Mouse (Mus musculus) neural tube, embryonic 13.5 days (tissue): ENCODE measurements around the gene Bcl11a. TPM values are rescaled to one million over a fixed set of nuclear protein-coding genes. Genes with fewer than 3 reads are reported as not detected.

Experiments
- ATAC-seq: fragments of 200-750 bp; cut with Nextera tagmentation; 2 replicates; pipeline ENCODE4 v1.8.0; 2017; ENCODE audit warnings: low read depth, mild to moderate bottlenecking, moderate TSS enrichment, moderate library complexity
- H3K27ac ChIP-seq: fragments of 300-500 bp; sonication (generic); replicated peaks from 2 replicates; pipeline ENCODE4 v1.5.1; 2015; ENCODE audit warnings: moderate library complexity, mild to moderate bottlenecking, inconsistent platforms
- H3K27me3 ChIP-seq: fragments of 300-500 bp; sonication (generic); 2 replicates; pipeline ENCODE4 v1.6.1; 2015; ENCODE audit warnings: mild to moderate bottlenecking, inconsistent platforms
- H3K36me3 ChIP-seq: fragments of 300-500 bp; sonication (generic); 2 replicates; pipeline ENCODE4 v1.6.1; 2015; ENCODE audit warnings: mild to moderate bottlenecking, inconsistent platforms
- H3K4me1 ChIP-seq: fragments of 300-500 bp; sonication (generic); replicated peaks from 2 replicates; pipeline ENCODE4 v1.6.1; 2015; ENCODE audit warnings: inconsistent platforms
- H3K4me2 ChIP-seq: fragments of 300-500 bp; sonication (generic); 2 replicates; pipeline ENCODE4 v1.6.1; 2015; ENCODE audit warnings: inconsistent platforms, mild to moderate bottlenecking, moderate library complexity
- H3K4me3 ChIP-seq: fragments of 300-500 bp; sonication (generic); 2 replicates; pipeline ENCODE4 v1.5.1; 2015; ENCODE audit warnings: mild to moderate bottlenecking, inconsistent platforms
- H3K9ac ChIP-seq: fragments of 300-500 bp; sonication (generic); 2 replicates; pipeline ENCODE4 v1.6.1; 2015; ENCODE audit warnings: moderate library complexity, mild to moderate bottlenecking, inconsistent platforms
- H3K9me3 ChIP-seq: fragments of 300-500 bp; sonication (generic); 2 replicates; pipeline ENCODE4 v1.6.1; 2016; ENCODE audit warnings: inconsistent platforms
- WGBS: fragments of 180-500 bp; shearing (Covaris S2); methylation state at CpG from one replicate; pipeline ENCODE4 v1.1.7; 2015; 5-methylcytosine and 5-hydroxymethylcytosine counted together
- polyA plus RNA-seq: library from polyadenylated mRNA; unstranded; fragments of >200 nt; fragmentation: Nextera tagmentation; extraction: Ambion mirVana; gene quantifications from 2 replicates; pipeline ENCODE4 v1.2.1, GENCODE M21; 2015

Bcl11a gene
- polyA plus RNA-seq, 1 experiment from 2014 or later, result 125 TPM

DNA sequence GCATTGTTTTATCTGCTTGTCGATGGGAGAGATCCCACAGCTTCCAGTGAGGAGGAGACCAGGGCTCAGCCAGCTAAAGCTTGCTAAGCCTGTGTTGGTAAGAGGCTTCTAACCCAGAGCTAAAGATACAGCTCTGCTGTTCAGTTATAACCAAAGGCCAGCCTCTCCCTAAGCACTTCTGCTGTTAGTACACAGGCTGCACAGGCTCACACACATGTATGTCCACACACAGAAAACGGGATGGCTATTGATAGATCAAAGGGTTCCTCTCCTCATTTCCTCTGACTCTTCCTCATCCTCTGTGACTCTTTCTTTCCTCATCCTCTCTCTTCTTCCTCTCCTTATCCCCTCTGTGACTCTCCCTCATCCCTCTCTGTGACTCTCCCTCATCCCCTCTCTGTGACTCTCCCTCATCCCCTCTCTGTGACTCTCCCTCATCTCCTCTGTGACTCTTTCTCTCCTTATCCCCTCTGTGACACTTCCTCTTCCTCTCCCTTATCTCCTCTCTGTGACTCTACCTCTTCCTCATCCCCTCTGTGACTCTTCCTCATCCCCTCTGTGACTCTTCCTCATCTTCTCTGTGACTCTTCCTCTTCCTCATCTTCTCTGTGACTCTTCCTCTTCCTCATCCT lies 96.4 kb downstream of the Bcl11a start:
- H3K9me3 ChIP-seq, result no peaks in the 10 kb centered on the region
- ATAC-seq, result no peak
- peaks cover 11% of the 10 kb centered on the region for H3K36me3 ChIP-seq
- WGBS, result 89% methylated on average over 2 of the region's 2 CpGs
- H3K4me2 ChIP-seq, result no peak overlapping the region
- H3K4me1 ChIP-seq, result peaks cover 3% of the 10 kb centered on the region; the same call in 1 of the 2 replicates
- no peak overlapping the region for H3K4me3 ChIP-seq
- H3K27ac ChIP-seq, result no peak overlapping the region
- H3K9ac ChIP-seq, result no peak overlapping the region
- no peaks in the 10 kb centered on the region for H3K27me3 ChIP-seq

DNA sequence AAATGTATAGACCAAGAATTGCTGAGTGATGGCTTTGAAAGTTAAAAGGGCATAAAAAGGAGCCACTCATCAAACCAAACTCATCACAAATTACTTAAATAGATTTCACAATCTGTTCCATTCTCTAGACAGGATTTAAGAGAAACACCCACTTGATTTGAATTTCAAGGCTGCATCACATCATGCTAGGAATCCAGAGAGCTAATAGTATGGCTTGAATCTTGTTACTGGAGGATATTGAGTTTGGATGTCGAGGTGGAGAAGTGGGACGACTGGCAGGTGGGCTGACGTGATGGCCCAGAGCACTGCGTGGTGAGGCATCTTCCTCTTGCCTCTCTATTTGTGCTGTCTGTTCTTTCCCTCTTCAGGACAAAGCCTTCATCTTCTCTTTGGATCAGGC lies 99.6 kb downstream of the Bcl11a start:
- 91% methylated on average over 4 of the region's 4 CpGs for WGBS
- Histone ChIP-seq H3K27ac (no peak overlapping the region), H3K36me3 (peaks cover 11% of the 10 kb centered on the region)

DNA sequence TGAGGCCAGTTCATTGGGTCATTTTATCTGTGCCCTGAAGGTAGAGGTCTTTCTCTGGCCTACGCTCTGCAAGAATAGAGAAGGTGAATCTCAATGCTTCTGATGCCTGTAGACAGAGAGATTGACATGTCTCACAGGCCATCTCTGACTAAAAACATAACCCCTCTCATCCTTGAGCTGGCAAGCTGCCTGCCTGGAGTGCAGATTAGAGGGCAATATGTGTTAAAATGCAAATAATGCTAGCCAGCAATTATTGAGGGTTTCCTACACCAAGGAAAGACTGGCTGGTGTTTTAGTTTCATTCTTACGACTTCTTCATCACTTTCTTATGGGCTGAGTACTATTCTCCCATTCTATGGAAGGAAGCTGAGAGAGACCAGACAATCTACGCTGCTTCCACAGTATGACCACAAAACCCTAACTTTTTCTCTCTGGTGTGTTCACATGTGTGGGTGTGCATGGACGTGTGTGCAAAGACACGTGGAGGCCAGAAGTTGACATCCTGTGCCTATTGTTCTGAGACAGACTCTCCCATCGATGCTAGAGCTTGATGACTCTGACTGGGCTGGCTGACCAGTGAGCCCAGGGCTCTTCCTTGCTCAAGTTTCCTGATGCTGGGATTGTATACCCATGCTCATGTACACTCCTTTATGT lies 101.1 kb downstream of the Bcl11a start:
- no peaks in the 10 kb centered on the region for H3K27me3 ChIP-seq
- ATAC-seq, result no peak
- H3K27ac ChIP-seq, result no peak overlapping the region
- no peaks in the 10 kb centered on the region for H3K4me1 ChIP-seq
- no peak overlapping the region for H3K4me2 ChIP-seq
- H3K4me3 ChIP-seq, result no peak overlapping the region
- WGBS, result 93% methylated on average over 6 of the region's 6 CpGs
- 0 out of 2 replicates have a peak, but pooled peaks cover 2% of the 10 kb centered on the region for H3K36me3 ChIP-seq
- H3K9me3 ChIP-seq, result no peaks in the 10 kb centered on the region
- no peak overlapping the region for H3K9ac ChIP-seq

More for the DNA sequence above, 99.6 kb downstream of the Bcl11a start:
- no peaks in the 10 kb centered on the region for H3K9me3 ChIP-seq
- H3K4me3 ChIP-seq, result no peak overlapping the region
- ATAC-seq, result no peak
- H3K27me3 ChIP-seq, result no peaks in the 10 kb centered on the region
- no peak overlapping the region for H3K9ac ChIP-seq
- no peaks in the 10 kb centered on the region for H3K4me1 ChIP-seq
- H3K4me2 ChIP-seq, result no peak overlapping the region

DNA sequence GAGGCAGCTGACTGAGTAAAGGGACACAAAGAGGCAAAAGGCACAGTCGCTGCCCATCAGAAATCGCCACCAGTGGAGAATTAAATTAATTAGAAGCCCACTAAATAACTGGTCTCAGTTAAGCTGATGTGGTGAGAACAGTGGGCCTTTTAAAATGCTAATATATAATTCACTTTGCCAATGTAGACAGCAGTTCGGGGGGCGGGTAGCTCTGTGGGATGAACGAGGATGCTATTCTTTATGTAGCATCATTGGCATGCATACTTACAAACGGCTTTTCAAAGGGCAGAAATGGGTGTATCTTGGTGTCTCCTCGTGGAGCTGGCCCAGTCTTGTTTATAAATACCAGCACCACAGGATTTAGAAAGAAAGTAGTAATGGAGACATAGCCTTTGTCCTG lies 102.2 kb downstream of the Bcl11a start:
- no peaks in the 10 kb centered on the region for H3K4me1 ChIP-seq
- ATAC-seq, result peak; percentile 25; the same call in 1 of the 2 replicates
- no peaks in the 10 kb centered on the region for H3K9me3 ChIP-seq
- no peak overlapping the region for H3K27ac ChIP-seq
- H3K27me3 ChIP-seq, result no peaks in the 10 kb centered on the region
- no peak overlapping the region for H3K9ac ChIP-seq
- WGBS, result 23% methylated on average over 7 of the region's 7 CpGs
- H3K4me3 ChIP-seq, result no peak overlapping the region
- H3K4me2 ChIP-seq, result no peak overlapping the region
- H3K36me3 ChIP-seq, result no peaks in the 10 kb centered on the region

DNA sequence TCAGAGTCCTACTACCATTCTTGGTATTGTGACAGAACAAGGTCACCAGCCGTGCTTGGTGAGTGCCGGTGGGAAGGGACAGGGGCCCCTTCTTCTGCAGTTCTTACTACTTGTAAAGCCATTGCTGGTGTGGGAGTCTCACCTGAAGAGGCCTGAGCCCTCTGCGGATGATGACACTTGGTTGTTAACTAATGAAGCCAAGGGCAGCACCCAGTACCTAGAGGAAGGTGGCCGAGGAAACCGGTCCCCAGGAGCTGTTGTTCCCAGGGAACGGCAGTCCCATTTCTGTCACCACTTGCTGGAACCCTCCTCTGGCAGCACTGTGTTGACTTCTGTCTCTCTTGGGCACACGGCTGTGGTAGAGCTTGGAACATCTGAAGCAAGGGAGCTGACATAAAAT lies 105.6 kb downstream of the Bcl11a start:
- 96% methylated on average over 7 of the region's 7 CpGs for WGBS
- no peaks in the 10 kb centered on the region for H3K9me3 ChIP-seq
- no peak for ATAC-seq
- no peak overlapping the region for H3K4me3 ChIP-seq
- H3K9ac ChIP-seq, result no peak overlapping the region
- H3K4me2 ChIP-seq, result no peak overlapping the region
- no peak overlapping the region for H3K27ac ChIP-seq
- H3K36me3 ChIP-seq, result no peaks in the 10 kb centered on the region
- no peaks in the 10 kb centered on the region for H3K4me1 ChIP-seq
- no peaks in the 10 kb centered on the region for H3K27me3 ChIP-seq

DNA sequence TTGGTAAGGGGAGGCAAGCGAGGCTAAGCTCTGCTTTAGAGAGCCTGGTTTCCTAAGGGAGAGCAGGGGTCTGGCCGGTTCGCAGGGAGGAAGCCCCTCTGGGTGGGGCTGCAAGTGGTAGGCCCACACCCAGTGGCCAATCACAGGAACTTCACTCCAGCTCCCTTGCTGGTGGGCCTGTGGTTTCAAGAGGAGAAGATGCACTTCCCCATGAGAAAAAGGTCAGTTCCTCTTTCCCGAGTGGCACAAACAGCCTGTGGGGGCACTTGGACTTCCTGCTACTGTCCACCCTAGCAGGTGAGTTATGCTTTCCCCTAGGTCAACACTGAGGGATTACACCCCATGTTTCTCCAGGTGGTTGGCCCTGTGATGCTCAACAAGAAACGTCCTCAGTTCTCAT lies 107.1 kb downstream of the Bcl11a start:
- H3K27ac ChIP-seq, result no peak overlapping the region
- ATAC-seq, result no peak
- WGBS, result 77% methylated on average over 5 of the region's 5 CpGs
- H3K9ac ChIP-seq, result no peak overlapping the region
- H3K4me2 ChIP-seq, result no peak overlapping the region
- H3K27me3 ChIP-seq, result no peaks in the 10 kb centered on the region
- no peak overlapping the region for H3K4me3 ChIP-seq
- no peaks in the 10 kb centered on the region for H3K9me3 ChIP-seq
- no peaks in the 10 kb centered on the region for H3K36me3 ChIP-seq
- no peaks in the 10 kb centered on the region for H3K4me1 ChIP-seq

DNA sequence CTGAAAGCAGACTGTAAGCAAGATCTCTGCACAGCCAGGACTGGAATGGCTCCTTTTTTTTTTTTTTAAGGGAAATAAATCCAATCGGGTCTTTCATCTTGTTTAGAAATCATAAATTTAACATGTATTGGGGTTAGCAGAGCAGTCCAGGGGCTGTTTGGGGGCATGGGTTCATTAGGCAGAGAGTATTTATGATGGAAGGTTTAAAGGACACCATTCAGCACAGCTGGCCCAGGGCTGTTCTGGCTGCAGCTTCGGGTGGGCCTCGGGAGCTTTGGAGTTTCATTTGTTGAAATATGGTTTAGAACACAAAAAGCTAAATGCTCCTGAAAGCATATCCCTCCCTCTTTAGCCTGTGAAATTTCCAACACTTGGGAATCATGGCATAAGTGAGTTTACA lies 112.6 kb downstream of the Bcl11a start:
- no peak for ATAC-seq
- no peak overlapping the region for H3K9ac ChIP-seq
- no peaks in the 10 kb centered on the region for H3K36me3 ChIP-seq
- H3K27me3 ChIP-seq, result no peaks in the 10 kb centered on the region
- no peak overlapping the region for H3K4me3 ChIP-seq
- no peaks in the 10 kb centered on the region for H3K4me1 ChIP-seq
- no peak overlapping the region for H3K27ac ChIP-seq
- H3K4me2 ChIP-seq, result no peak overlapping the region
- no peaks in the 10 kb centered on the region for H3K9me3 ChIP-seq
- WGBS, result 41% methylated on average over 3 of the region's 3 CpGs

DNA sequence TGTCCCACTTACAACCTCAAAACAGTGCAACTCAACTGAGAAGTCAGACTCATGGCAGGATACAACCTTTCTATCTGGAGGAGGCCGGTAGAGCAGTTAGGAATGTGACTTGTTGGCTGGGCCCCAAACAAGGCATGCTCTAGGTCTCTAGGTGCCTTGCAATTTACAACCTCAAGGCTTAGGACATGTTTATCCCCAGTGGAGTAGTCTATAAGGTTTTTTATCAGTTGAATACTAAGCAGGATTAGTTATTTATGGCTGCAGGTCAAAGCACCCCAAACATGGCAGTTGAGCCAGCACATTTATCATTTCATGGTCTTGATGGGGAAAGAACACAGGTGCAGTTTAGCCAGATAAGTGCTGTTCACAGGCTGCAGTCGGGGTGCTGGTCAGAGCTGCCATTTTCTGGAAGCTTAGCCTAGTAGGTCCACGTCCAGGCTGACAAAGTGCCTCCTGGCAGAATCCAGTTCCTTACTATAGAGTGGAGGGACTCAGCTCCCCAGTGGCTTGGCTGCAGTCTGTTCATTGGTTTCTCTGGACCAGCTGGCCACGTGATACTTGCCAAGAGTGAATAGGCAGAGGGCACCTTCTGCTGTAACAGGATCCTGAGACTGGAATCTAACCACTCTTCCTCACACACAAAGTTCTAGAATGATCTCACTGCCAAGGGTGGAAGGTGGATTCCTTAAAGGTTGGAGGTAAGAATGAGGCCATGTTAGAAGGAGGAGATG lies 118.8 kb downstream of the Bcl11a start:
- peaks cover 5% of the 10 kb centered on the region for H3K4me1 ChIP-seq
- no peak overlapping the region for H3K9ac ChIP-seq
- no peaks in the 10 kb centered on the region for H3K27me3 ChIP-seq
- H3K4me3 ChIP-seq, result no peak overlapping the region
- WGBS, result 66% methylated on average over 4 of the region's 4 CpGs
- H3K36me3 ChIP-seq, result no peaks in the 10 kb centered on the region
- no peak for ATAC-seq
- H3K27ac ChIP-seq, result no peak overlapping the region
- no peaks in the 10 kb centered on the region for H3K9me3 ChIP-seq
- H3K4me2 ChIP-seq, result no peak overlapping the region

DNA sequence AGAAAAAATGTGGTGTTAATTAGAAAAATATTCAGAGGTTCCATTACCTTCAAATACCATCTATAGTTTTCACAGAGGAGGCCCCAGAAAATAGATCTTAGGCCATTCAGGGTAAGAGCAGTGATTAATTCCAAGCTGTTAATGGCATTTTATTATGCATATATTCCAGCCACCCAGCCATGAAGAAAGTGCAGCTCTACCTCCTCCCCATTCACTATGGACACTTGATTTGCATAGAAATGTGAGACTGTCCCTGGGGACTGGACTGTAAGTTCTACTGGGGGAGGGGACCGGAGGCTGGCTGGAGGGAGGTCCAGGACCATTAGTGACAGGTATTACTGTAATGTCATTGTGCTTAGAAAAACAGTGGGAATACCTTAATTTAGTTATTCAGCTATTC lies 119.6 kb downstream of the Bcl11a start:
- WGBS, result 42% methylated on average over 1 of the region's 1 CpGs
- no peak overlapping the region for H3K4me2 ChIP-seq
- H3K27ac ChIP-seq, result no peak overlapping the region
- H3K9ac ChIP-seq, result no peak overlapping the region
- peaks cover 9% of the 10 kb centered on the region for H3K4me1 ChIP-seq
- no peaks in the 10 kb centered on the region for H3K9me3 ChIP-seq
- no peak overlapping the region for H3K4me3 ChIP-seq
- no peak for ATAC-seq
- H3K27me3 ChIP-seq, result no peaks in the 10 kb centered on the region
- no peaks in the 10 kb centered on the region for H3K36me3 ChIP-seq

DNA sequence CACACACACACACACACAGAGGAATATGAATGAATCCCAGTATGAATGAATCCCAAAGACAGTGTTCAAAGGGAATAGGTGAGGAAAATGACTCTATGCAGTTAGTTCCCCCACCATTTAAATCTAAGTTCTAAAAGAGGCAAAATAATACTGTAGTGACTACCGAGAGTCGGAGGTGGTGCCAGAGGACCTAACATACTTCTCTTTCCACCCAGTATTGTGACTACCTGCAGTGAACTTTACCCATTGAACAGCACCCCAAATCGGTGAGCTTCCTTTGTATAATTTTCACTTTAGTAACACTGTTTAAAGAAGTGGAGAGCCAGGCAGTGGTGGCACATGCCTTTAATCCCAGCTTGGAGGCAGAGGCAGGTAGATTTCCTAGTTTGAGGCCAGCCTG lies 121.7 kb downstream of the Bcl11a start:
- ATAC-seq, result no peak
- Histone ChIP-seq H3K9me3 (no peaks in the 10 kb centered on the region), H3K27ac (no peak overlapping the region), H3K4me3 (no peak overlapping the region), H3K4me2 (no peak overlapping the region), H3K27me3 (no peaks in the 10 kb centered on the region; the same call in 1 of the 2 replicates), H3K4me1 (peaks cover 17% of the 10 kb centered on the region), H3K36me3 (no peaks in the 10 kb centered on the region), H3K9ac (no peak overlapping the region)
- WGBS, result 93% methylated on average over 3 of the region's 3 CpGs

DNA sequence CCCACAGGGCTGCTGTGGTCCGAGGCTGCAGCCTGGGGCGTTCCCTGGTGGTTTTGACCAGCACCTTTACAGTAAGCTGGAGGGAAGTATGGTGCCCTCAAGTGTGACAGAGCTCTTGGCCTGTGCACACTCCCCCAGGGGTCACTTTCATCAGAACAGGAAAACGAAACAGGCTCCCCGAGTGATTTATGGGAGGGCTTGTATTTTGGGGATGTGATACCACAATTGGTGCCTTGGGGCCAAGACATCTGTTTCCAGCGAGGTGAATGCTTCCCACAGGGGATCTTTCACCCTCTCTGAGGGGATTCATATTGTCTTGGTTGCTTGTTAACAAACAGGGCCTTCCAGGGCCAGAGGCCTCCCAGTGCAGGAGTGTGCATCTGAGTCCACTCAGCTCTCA lies 122.5 kb downstream of the Bcl11a start:
- no peak overlapping the region for H3K4me2 ChIP-seq
- H3K36me3 ChIP-seq, result no peaks in the 10 kb centered on the region
- no peaks in the 10 kb centered on the region; the same call in 1 of the 2 replicates for H3K27me3 ChIP-seq
- no peak for ATAC-seq
- WGBS, result 47% methylated on average over 5 of the region's 5 CpGs
- H3K9me3 ChIP-seq, result no peaks in the 10 kb centered on the region
- H3K27ac ChIP-seq, result no peak overlapping the region
- no peak overlapping the region for H3K4me3 ChIP-seq
- H3K9ac ChIP-seq, result no peak overlapping the region
- peaks cover 17% of the 10 kb centered on the region for H3K4me1 ChIP-seq

DNA sequence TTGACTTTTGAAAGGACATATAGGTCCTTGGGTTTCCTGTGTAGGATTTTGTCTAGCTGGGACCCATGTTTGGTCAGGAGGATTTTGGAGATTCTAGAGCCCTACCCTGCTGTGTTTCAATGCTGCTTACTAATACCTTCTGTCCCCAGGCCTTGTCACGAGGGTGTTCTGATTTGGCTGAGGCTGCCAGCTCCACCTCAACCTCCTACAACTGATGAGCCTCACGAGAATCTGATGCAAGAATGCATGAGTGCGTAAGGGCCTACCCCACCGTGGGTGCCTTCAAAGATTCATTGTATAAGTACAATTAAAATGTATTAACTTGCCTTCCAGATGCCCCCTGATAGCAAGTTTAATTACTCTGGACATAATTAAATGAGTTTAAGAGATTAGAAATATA lies 123.4 kb downstream of the Bcl11a start:
- peaks cover 17% of the 10 kb centered on the region for H3K4me1 ChIP-seq
- H3K27ac ChIP-seq, result no peak overlapping the region
- no peak overlapping the region for H3K4me2 ChIP-seq
- no peak overlapping the region for H3K9ac ChIP-seq
- H3K27me3 ChIP-seq, result no peaks in the 10 kb centered on the region; the same call in 1 of the 2 replicates
- 63% methylated on average over 4 of the region's 4 CpGs for WGBS
- no peaks in the 10 kb centered on the region for H3K36me3 ChIP-seq
- no peak overlapping the region for H3K4me3 ChIP-seq
- no peak for ATAC-seq
- H3K9me3 ChIP-seq, result no peaks in the 10 kb centered on the region
